Mouse (Mus musculus) heart, postnatal 0 days (tissue): ENCODE measurements at regions not wholly inside any gene's neighbourhood (a gene's known extent, or its start where the extent isn't known, plus 50 kb on each side); places are given as distances from the start of the nearest gene placed in this dataset.

ENCODE experiments used
- CTCF ChIP-seq: IDR thresholded peaks from 2 replicates; pipeline ENCODE4 v1.5.1; 2016; ENCODE audit warnings: antibody characterized with exemption, control low read depth, low read depth
- EP300 ChIP-seq: IDR thresholded peaks from 2 replicates; pipeline ENCODE4 v1.6.1; 2016; ENCODE audit warnings: antibody characterized with exemption, low read depth

GRCm38 (mm10) chr3:133726831-133727230 is 181.9 kb upstream of the Tet2 start:
- TF ChIP-seq CTCF: no peak
- TF ChIP-seq EP300: no peak
